Mouse (Mus musculus): Measurements from ENCODE around the gene Gna15. TPM values are rescaled to one million over a fixed set of nuclear protein-coding genes. Genes with fewer than 3 reads are reported as not detected.

Gene Gna15
- polyA plus RNA-seq, 1 experiment: 0.16 TPM

DNA sequence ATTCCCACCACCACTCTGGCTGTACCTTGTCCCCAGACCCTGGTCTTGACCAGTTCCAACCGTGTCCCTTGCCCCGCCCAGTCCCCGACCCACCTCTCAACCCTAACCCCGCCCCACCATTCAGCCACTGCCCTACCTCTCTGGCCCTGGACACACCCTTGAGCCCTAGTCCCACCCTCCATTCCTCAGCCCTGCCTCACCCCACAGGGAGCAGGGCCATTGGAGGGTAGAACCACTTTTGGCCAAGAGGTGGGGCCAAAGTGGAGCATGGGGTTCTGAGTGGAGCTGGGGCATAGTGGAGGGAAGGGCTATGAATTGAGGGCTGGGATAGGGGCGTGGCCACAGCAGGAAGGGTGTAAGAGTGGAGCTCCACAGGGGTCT is 58.8 kb downstream of the Gna15 start:
- no peak overlapping the region for H3K4me3 ChIP-seq (ENCODE audit: insufficient read depth, poor library complexity, severe bottlenecking)

DNA sequence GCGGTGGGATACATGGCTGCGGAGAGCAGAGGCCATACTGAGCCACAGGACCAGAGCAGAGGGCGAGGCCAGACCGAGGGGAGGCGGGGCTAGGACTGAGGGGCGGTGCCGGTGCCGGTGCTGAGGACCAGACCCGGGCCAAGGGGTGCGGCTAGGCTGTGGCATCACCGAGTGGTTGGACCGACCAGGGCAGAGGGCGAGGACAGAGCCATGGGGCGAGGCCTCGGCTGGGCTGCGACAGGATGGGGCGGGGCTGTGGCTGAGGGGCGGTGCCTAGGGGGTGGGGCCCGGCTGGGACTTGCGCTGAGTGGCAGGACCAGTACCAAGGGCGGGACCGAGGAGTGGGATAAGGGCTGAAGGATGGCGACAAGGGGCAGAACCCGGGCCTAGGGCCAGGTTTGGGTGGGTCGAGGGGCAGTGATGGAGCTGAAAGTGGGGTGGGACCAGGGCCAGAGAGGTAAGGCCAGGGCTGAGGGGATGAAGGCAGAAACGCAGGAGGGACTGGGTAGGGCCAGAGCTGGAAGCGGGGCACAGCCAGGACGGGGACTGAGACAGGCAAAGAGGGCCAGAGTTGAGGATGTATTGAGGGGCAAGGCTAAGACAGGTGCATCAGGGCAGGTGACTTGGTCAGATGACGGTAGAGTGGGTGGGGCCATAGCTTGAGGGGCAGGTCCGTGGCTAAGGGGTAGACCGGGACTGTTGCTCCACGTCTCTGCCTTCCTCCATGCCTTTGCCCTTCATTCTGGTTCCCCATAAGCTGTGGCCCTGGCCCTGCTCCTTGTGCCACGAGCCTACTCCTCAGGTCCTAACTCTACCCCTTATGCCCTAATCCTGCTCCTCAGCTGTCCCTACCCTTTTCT is 59.4 kb downstream of the Gna15 start:
- TF ChIP-seq CEBPB (IDR thresholded peaks at IDR 0.05; ENCODE audit: low read depth) (no peak), USF1 (IDR thresholded peaks at IDR 0.05; ENCODE audit: low read depth) (no peak), FOSL1 (IDR thresholded peaks at IDR 0.05; ENCODE audit: insufficient read depth, low read length, poor library complexity, severe bottlenecking) (no peak), CTCF (IDR thresholded peaks at IDR 0.05; ENCODE audit: control insufficient read depth, insufficient read depth, insufficient read length) (no peak), MYOG (IDR thresholded peaks at IDR 0.05; ENCODE audit: control insufficient read depth, extremely low read depth, insufficient read length) (no peak), MYOD1 (IDR thresholded peaks at IDR 0.05; ENCODE audit: control insufficient read depth, insufficient read length, low read depth) (no peak), MAX (IDR thresholded peaks at IDR 0.05) (no peak)
- Histone ChIP-seq H3K4me3 (ENCODE audit: insufficient read depth, poor library complexity, severe bottlenecking) (no peak overlapping the region), H3K27me3 (ENCODE audit: control insufficient read depth, insufficient read depth, insufficient read length) (peaks cover 36% of the 10 kb centered on the region), H3ac (ENCODE audit: control insufficient read depth, insufficient read length, low read depth) (peak overlapping the region; percentile 2), H3K79me3 (ENCODE audit: low read depth) (no peaks in the 10 kb centered on the region), H3K79me2 (ENCODE audit: control insufficient read depth, insufficient read depth) (no peaks in the 10 kb centered on the region), H3K36me3 (ENCODE audit: control insufficient read depth, insufficient read depth) (no peaks in the 10 kb centered on the region)

More for the DNA sequence above, 58.8 kb downstream of the Gna15 start:
- Histone ChIP-seq H3K36me3 (ENCODE audit: control insufficient read depth, insufficient read depth) (no peaks in the 10 kb centered on the region), H3K79me3 (ENCODE audit: low read depth) (no peaks in the 10 kb centered on the region), H3ac (ENCODE audit: control insufficient read depth, insufficient read length, low read depth) (no peak overlapping the region), H3K79me2 (ENCODE audit: control insufficient read depth, insufficient read depth) (no peaks in the 10 kb centered on the region), H3K27me3 (ENCODE audit: control insufficient read depth, insufficient read depth, insufficient read length) (peaks cover 37% of the 10 kb centered on the region)
- TF ChIP-seq MYOD1 (IDR thresholded peaks at IDR 0.05; ENCODE audit: control insufficient read depth, insufficient read length, low read depth) (no peak), MYOG (IDR thresholded peaks at IDR 0.05; ENCODE audit: control insufficient read depth, extremely low read depth, insufficient read length) (no peak), CTCF (IDR thresholded peaks at IDR 0.05; ENCODE audit: control insufficient read depth, insufficient read depth, insufficient read length) (no peak), MAX (IDR thresholded peaks at IDR 0.05) (no peak), USF1 (IDR thresholded peaks at IDR 0.05; ENCODE audit: low read depth) (no peak), CEBPB (IDR thresholded peaks at IDR 0.05; ENCODE audit: low read depth) (no peak), FOSL1 (IDR thresholded peaks at IDR 0.05; ENCODE audit: insufficient read depth, low read length, poor library complexity, severe bottlenecking) (no peak)

DNA sequence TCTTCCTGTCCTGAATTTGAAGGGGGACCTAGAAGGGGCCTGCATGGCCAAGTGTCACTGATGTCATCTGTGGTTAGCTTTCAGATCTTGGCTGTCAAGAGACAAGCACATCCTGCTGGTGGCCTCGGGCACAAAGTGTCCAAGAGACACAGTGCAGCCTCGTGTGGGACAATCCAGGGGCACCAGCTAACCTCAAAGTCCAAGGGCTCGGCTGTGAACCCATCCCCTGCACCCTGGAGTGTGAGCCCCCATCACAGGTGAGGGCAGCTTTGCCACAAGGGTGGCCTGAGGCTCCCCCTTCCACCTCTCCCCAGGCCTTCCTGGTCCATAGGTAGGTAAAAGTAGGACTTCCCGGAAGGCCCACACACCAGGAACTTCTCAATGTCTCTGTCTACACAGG is 60.5 kb downstream of the Gna15 start:
- TF ChIP-seq MYOG (IDR thresholded peaks at IDR 0.05; ENCODE audit: control insufficient read depth, extremely low read depth, insufficient read length) (no peak), MYOD1 (IDR thresholded peaks at IDR 0.05; ENCODE audit: control insufficient read depth, insufficient read length, low read depth) (no peak), MAX (IDR thresholded peaks at IDR 0.05) (no peak), FOSL1 (IDR thresholded peaks at IDR 0.05; ENCODE audit: insufficient read depth, low read length, poor library complexity, severe bottlenecking) (no peak), USF1 (IDR thresholded peaks at IDR 0.05; ENCODE audit: low read depth) (no peak), CTCF (IDR thresholded peaks at IDR 0.05; ENCODE audit: control insufficient read depth, insufficient read depth, insufficient read length) (no peak), CEBPB (IDR thresholded peaks at IDR 0.05; ENCODE audit: low read depth) (no peak)
- no peaks in the 10 kb centered on the region for H3K79me3 ChIP-seq (ENCODE audit: low read depth)
- no peak overlapping the region for H3K4me3 ChIP-seq (ENCODE audit: insufficient read depth, poor library complexity, severe bottlenecking)

DNA sequence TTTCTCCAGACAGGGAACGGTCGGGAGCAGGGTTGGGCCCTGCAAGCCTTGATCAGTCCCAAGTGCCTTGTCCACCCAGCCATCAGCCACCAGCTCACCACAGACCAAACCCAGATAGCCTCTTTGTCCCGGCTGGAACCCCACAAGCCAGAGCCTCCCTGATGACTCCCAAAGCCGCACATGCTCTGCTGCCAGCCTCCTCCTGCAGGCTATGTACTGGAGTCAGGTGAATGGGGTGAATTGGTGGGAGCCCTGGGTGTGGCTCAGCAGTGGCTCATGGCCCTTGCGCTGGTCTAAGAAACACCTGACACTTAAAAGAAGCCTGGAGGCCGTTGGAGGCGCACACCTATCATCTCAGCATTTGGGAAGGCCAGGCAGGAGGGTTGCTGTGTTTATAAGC is 61.1 kb downstream of the Gna15 start:
- no peaks in the 10 kb centered on the region for H3K79me3 ChIP-seq (ENCODE audit: low read depth)
- TF ChIP-seq USF1 (IDR thresholded peaks at IDR 0.05; ENCODE audit: low read depth) (no peak), CEBPB (IDR thresholded peaks at IDR 0.05; ENCODE audit: low read depth) (no peak), MYOG (IDR thresholded peaks at IDR 0.05; ENCODE audit: control insufficient read depth, extremely low read depth, insufficient read length) (no peak), MYOD1 (IDR thresholded peaks at IDR 0.05; ENCODE audit: control insufficient read depth, insufficient read length, low read depth) (no peak), MAX (IDR thresholded peaks at IDR 0.05) (no peak), FOSL1 (IDR thresholded peaks at IDR 0.05; ENCODE audit: insufficient read depth, low read length, poor library complexity, severe bottlenecking) (no peak), CTCF (IDR thresholded peaks at IDR 0.05; ENCODE audit: control insufficient read depth, insufficient read depth, insufficient read length) (no peak)
- H3K4me3 ChIP-seq (ENCODE audit: insufficient read depth, poor library complexity, severe bottlenecking): no peak overlapping the region
- H3K27me3 ChIP-seq (ENCODE audit: control insufficient read depth, insufficient read depth, insufficient read length): peaks cover 19% of the 10 kb centered on the region
- no peaks in the 10 kb centered on the region for H3K36me3 ChIP-seq (ENCODE audit: control insufficient read depth, insufficient read depth)
- no peak overlapping the region for H3ac ChIP-seq (ENCODE audit: control insufficient read depth, insufficient read length, low read depth)
- H3K79me2 ChIP-seq (ENCODE audit: control insufficient read depth, insufficient read depth): no peaks in the 10 kb centered on the region

More for the DNA sequence above, 60.5 kb downstream of the Gna15 start:
- H3K79me2 ChIP-seq (ENCODE audit: control insufficient read depth, insufficient read depth): no peaks in the 10 kb centered on the region
- peaks cover 25% of the 10 kb centered on the region for H3K27me3 ChIP-seq (ENCODE audit: control insufficient read depth, insufficient read depth, insufficient read length)
- no peaks in the 10 kb centered on the region for H3K36me3 ChIP-seq (ENCODE audit: control insufficient read depth, insufficient read depth)
- no peak overlapping the region for H3ac ChIP-seq (ENCODE audit: control insufficient read depth, insufficient read length, low read depth)

DNA sequence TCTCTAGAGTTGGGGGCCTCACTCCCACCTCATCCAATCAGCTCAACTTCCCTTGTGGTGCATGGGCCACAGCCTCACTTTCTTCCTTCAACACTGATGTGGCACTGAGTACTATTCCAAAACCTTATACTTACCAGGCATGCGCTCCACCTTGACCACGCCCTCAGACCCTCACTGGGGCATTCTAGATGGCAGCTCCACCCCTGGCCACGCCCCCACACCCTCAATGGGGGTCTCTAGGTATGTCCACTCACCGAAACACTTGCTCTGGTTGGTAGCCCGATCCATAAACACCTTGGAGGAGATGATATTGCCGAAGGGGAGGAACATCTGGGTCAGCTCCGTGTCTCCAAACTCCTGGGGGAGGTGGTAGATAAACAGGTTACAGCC is 61.6 kb downstream of the Gna15 start:
- no peaks in the 10 kb centered on the region for H3K79me2 ChIP-seq (ENCODE audit: control insufficient read depth, insufficient read depth)
- peaks cover 14% of the 10 kb centered on the region for H3K27me3 ChIP-seq (ENCODE audit: control insufficient read depth, insufficient read depth, insufficient read length)
- no peak overlapping the region for H3ac ChIP-seq (ENCODE audit: control insufficient read depth, insufficient read length, low read depth)
- no peaks in the 10 kb centered on the region for H3K36me3 ChIP-seq (ENCODE audit: control insufficient read depth, insufficient read depth)
- no peaks in the 10 kb centered on the region for H3K79me3 ChIP-seq (ENCODE audit: low read depth)
- no peak overlapping the region for H3K4me3 ChIP-seq (ENCODE audit: insufficient read depth, poor library complexity, severe bottlenecking)
- TF ChIP-seq MAX (IDR thresholded peaks at IDR 0.05): no peak
- no peak for TF ChIP-seq FOSL1 (IDR thresholded peaks at IDR 0.05; ENCODE audit: insufficient read depth, low read length, poor library complexity, severe bottlenecking)
- TF ChIP-seq MYOG (IDR thresholded peaks at IDR 0.05; ENCODE audit: control insufficient read depth, extremely low read depth, insufficient read length): no peak
- no peak for TF ChIP-seq CEBPB (IDR thresholded peaks at IDR 0.05; ENCODE audit: low read depth)
- TF ChIP-seq CTCF (IDR thresholded peaks at IDR 0.05; ENCODE audit: control insufficient read depth, insufficient read depth, insufficient read length): no peak
- no peak for TF ChIP-seq MYOD1 (IDR thresholded peaks at IDR 0.05; ENCODE audit: control insufficient read depth, insufficient read length, low read depth)
- TF ChIP-seq USF1 (IDR thresholded peaks at IDR 0.05; ENCODE audit: low read depth): no peak

Data from C2C12 (cell line).